Mouse (Mus musculus): Measurements from ENCODE around the gene Mc1r. TPM values are rescaled to one million over a fixed set of nuclear protein-coding genes. Genes with fewer than 3 reads are reported as not detected.
A peak's percentile ranks its signal among the peaks of the same experiment; 100 is the strongest.
"Not testable (repeated sequence)": the region's sequence is repeated elsewhere in the genome, so short reads cannot be mapped to it uniquely, and the experiment has no call there.

The Mc1r gene
- total RNA-seq, 2 experiments from 2014 or later, result 0.12 TPM; not detected in 1

DNA sequence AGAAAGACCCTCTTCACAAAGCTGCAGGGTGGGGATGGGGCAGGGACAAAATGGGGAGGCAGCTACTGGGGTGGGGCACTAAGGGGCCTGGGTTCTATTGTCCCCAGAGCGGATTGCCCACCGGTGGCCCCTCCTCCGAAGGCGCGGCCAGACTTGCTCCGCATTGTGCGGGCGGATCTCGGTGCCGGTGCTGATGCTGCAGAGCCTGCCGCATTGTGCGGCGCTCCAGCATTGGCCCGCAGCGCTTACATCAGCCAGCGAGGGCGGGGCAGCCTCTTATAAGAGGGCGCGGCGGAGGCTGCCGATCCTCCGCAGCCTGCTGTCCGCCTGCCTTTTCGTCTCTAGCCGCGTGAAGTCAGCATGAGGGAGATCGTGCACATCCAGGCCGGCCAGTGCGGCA, 4.3 kb downstream of the Mc1r start, which contains the start of gene Tubb3:
TSS of gene Tubb3 (plus strand) at position 179 of the 400 bp plus-strand sequence.
- peak; percentile 47 for ATAC-seq (replicated peaks; ENCODE audit: poor library complexity)

DNA sequence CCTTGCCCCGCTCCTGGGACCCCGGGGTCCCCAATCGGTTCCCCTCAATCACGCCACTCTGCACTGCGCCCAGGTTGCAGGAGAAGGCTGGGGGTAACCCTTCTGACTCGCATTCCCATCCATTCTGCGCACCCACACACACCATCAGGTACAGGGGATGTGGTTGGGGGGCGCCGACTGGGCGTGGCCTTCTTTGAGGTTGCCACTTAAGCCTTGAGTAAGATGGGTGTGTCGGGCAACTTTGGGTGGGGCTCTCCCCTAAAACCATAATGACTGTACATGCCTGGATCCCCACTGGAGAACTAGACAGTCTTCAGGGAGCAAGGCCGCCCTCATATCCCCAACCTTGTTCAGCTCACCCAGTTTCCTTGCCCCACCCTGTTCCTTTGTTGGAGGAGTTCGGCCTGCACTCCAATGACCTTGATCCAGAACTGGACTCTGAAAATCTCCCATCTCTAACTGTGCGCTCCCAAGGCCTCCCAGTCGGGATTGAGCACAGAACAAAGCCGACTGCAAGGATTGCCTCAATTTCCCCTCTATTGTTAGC, 4.9 kb downstream of the Mc1r start:
- no peak for ATAC-seq (replicated peaks; ENCODE audit: poor library complexity)

DNA sequence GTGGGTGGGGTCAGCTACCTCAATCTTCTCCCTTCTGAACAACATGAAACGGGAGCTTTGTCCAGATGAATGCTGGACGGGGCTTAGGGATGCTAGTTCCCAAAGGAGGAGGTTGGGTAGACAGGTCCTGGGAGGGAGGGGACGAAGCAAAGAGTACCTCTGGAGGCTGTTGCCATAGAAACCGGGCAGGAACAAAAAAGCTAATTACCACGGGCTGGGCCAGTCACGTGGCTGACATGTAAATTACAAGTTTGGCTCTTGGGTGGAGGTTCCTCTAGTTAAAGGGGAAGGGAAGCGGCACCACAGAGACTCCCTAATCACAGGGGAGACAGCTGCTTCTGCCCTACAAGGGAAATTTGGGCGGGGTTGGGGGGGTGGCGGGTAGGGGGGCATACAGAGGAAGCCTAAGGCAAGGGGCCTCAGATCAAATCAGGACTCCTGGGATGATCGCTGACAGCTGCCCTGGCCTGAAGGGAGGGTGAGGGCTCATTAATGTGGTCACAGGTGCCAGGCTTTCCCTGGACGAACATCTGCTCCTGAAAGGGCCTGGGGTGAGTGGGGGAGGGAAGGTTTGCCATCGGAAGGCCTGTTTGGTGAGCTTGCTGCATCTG, 5.8 kb downstream of the Mc1r start:
- no peak for ATAC-seq (replicated peaks; ENCODE audit: poor library complexity)

DNA sequence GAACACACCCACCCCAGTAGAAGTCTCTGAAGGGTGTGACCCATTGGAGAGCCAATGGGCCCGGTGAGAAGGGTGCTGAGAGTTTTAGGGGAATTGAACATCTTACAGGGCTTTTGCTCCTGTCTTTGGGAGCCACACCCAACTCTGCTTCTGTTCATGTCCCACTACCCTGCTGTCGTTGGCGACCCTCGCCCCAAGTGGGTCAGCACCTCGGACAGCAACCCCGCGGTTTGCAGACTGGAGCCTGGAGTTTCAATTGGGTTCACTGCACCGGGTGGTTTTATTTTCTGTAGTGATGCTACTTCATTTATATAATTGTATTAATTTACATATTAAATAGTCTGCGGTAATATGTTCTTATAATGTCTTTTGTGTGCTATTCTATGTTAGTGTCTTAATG, 7.3 kb downstream of the Mc1r start:
- ATAC-seq (replicated peaks; ENCODE audit: poor library complexity), result no peak

DNA sequence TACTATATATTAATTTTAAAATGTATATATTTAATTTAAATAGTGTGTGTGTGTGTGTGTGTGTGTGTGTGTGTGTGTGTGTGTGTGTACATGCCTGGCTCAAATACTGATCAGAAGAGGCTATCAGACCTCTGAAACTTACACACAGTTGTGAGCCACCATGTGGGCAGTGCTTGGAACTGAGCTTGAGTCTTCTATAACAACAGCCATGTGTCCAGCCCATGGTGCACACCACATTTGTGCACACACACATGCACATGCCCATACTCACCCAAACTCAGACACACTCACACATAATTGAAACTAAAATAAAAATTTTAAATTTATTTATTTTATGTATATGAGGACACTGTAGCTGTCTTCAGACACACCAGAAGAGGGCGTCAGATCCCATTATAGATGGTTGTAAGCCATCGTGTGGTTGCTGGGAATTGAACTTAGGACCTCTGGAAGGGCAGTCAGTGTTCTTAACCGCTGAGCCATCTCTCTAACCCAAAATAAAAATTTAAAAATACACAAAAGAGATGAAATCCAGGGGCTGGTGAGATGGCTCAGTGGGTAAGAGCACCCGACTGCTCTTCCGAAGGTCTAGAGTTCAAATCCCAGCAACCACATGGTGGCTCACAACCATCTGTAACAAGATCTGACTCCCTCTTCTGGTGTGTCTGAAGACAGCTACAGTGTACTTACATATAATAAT, 8.2 kb downstream of the Mc1r start:
- ATAC-seq (replicated peaks; ENCODE audit: poor library complexity), result not testable (repeated sequence)

DNA sequence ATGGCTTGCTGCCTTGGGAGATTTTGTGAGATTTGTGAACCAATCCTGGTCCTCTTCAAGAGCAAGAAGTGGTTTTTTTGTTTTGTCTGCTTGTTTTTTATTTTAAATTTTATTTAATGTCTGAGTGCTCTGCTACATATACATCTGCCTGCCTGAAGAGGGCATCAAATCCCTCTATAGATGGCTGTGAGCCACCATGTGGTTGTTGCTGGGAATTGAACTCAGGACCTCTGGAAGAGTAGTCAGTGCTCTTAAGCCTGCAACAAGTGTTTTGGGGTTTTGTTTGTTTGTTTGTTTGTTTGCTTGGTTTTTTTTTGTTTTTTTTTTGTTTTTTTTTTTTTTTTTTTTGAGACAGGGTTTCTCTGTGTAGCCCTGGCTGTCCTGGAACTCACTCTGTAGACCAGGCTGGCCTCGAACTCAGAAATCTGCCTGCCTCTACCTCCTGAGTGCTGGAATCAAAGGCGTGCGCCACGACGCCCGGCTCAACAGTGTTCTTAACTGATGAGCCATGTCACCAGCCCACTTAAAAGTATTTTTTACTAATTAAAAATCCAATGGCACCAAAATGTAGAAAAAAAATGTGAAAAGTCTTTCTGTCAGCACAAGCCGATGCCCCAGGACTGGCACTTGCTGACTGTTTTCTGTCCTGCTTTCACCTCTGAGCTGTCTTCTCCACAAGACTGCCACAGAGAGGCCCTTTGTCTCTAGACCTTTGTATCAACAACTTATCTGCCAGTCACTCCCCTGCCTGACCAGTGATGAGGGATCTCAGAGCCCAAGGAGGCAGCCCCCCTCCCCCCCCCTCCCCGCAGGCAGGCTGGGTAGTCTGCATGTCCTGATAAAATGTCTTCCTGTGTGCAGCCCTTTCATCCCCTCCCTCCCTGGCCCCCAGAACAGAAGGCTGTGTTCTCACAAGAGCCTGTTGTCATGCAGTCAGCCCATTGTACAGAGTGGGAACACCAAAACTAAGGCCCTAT, 9.3 kb downstream of the Mc1r start:
- ATAC-seq (replicated peaks; ENCODE audit: poor library complexity), result peak; percentile 69

DNA sequence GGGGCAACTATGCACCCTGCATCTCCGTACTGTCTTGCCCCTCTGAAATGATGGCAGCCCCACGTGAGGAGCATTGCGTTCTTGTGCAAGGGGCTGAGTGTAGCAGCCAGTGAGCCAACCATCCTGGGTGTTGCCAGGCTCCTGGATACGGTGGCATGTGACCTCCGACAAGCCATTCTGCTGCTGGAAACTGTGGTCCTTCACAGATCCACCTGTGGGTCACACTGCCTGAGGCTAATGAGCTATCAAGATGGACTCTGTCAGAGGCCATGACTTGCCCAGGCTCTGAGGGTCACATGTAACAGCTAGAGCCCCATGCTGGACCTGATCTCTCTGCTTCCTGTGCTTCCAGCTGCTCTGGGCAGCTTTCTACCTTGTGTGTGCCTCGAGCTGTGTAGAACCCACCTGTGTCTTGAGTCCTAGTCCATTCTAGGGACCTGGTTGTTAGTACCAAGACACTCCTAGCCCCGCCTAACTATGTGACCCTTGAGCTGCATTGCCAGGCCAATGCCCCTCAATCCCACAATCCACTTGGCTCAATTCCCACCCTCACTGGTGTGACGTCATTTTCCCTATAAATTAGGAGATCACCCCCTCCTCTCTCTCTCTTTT, 10.1 kb downstream of the Mc1r start:
- ATAC-seq (replicated peaks; ENCODE audit: poor library complexity), result peak; percentile 4; the same call in 1 of the 2 replicates

DNA sequence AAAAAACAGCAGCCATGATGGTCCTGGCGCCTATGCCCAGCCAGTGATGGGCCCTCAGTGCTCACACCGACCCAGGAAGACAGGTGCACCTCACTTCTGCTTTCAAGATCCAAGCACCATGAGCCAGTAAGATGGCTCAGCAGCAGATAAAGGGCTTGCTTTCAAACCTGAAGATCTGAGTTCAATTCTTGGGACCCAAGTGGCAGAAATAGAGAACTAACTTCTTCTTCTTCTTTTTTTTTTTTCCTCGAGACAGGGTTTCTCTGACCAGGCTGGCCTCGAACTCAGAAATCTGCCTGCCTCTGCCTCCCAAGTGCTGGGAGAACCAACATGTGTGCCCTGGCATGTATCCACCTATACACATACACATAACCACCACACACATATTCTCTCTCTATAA, 12.8 kb downstream of the Mc1r start:
- ATAC-seq (replicated peaks; ENCODE audit: poor library complexity), result no peak

DNA sequence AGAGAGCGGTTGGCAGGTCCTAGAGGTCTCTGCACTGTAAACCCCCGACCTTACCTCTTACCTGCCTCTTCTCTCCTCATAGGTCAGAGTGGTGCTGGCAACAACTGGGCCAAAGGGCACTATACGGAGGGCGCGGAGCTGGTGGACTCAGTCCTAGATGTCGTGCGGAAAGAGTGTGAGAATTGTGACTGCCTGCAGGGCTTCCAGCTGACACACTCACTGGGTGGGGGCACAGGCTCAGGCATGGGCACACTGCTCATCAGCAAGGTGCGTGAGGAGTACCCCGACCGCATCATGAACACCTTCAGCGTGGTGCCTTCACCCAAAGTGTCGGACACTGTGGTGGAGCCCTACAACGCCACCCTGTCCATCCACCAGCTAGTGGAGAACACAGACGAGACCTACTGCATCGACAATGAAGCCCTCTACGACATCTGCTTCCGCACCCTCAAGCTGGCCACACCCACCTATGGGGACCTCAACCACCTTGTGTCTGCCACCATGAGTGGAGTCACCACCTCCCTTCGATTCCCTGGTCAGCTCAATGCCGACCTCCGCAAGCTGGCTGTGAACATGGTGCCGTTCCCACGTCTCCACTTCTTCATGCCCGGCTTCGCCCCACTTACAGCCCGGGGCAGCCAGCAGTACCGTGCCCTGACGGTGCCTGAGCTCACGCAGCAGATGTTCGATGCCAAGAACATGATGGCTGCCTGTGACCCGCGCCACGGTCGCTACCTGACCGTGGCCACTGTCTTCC, 13.8 kb downstream of the Mc1r start:
- no peak for ATAC-seq (replicated peaks; ENCODE audit: poor library complexity)

DNA sequence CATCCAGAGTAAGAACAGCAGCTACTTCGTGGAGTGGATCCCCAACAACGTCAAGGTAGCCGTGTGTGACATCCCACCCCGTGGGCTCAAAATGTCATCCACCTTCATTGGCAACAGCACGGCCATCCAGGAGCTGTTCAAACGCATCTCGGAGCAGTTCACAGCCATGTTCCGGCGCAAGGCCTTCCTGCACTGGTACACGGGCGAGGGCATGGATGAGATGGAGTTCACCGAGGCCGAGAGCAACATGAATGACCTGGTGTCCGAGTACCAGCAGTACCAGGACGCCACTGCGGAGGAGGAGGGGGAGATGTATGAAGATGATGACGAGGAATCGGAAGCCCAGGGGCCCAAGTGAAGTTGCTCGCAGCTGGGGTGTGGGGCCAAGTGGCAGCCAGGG, 14.4 kb downstream of the Mc1r start:
- ATAC-seq (replicated peaks; ENCODE audit: poor library complexity), result no peak

DNA sequence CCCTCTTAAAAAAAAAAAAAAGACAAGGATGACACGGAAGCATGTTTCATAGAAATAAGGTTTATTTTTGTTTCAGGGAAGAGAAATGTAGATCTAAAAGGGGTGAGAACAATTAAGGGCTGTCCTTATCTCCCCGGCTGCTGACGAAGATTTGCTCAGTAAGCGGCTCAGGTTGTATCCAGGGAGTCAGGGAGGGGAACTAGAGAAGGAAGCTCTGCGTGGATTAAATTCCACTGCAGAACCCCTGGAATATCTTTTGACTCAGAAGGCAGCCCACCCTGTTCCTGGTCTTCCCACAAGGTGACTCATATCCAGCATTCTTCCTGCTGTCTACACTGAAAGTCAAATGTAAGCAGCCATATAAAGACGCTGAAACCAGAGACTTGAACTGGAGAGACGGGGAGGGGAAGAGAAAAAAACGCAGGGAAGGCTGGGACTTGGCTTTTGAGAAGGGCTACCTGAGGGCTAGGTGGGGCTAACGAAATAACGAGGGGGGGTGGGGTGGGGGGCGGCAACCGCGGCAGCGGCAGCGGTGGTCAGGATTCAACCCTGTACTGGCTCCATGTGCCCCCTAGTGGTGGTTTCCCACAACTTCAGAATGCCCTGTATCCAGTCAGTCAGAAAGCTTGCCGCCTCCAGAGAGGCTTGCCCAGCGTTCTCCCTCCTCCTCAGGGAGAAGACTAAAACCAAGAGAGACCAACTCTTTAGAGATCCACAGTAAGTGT, 15.3 kb downstream of the Mc1r start:
- ATAC-seq (replicated peaks; ENCODE audit: poor library complexity), result peak; percentile 87

DNA sequence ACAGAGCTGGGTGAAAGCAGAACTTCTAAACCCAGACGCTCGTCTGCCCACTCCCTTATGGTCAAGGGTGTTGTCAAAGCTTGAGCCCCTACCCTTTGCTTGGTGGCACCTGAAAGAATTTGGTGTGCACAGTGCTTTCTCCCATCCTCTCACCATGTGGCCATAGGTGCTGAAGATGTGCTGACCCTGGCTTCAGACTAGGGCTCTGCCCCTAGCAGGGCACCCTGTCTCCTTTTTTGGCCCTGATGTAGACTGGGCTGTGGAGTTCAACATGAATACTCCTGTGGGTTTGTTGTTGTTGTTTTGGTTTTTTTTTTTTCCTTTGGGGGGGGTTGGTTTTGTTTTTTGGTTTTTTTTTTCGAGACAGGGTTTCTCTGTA, 15.9 kb downstream of the Mc1r start:
- no peak for ATAC-seq (replicated peaks; ENCODE audit: poor library complexity)

DNA sequence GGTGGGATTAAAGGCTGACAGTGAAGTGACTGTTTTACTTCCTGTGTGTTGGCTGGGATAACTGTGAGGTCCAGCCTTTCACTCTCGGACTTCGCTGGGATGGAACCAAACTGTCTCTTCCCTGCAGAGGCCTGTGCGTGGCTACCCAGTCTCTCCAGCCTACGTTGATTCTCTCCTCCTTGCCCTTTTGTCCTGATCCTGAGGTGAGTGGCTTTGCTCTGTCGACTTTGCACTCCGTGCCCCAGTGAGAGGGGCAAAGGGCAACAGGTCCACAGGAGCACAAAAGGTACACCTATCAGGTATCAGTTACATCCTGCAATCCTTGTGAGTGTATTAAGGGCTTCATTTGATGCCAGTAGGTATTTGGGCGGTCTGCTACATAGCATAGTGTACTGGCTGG, 16.5 kb downstream of the Mc1r start, which contains the start of gene Def8:
TSS of gene Def8 (plus strand) at position 87 of the 400 bp plus-strand sequence.
- no peak for ATAC-seq (replicated peaks; ENCODE audit: poor library complexity)

DNA sequence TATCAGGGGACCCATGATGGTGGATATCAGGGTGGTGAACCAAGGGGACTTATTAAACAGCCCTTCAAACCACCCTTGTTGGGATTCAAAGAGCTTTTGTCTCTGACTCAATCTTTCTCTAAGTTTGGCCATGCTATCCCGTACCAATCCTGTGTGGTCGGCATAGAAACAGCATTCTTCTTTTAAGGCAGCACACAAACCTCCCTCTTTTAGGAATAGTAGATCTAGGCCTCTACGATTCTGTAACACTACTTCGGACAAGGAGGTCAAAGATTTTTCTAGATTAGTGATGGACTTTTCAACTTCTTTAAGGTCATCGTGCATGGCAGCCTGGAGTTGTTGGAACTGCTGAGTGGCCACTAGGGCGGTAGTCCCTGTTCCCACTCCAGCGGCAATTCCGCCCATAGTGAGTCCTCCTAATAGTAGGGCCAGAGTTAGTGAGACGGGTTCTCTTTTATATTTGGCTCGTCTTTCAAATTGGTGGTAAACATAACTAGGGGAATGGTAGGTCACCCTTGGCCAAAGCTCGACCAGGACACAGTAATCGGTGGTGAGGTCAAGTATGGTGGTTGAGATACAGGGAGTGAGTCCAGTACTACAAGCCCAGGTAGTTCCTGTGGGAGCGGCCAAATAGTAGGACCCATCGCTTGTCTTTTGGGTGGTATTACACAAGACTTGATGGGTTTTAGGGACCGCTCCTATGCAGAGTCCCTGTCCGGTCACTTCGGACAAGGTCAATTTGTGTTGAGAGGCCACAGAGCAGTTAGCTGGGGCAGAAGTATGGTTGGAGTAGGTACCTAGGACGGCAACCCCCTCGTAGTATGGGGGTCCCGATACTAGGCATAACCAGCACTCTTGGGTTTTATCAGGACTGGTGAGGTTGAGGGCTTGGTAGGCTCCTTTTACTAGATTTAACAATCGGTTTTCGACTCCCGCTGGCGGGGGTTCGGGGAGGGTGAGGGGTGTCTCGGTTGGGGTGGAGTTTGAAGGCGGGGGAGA, 19.9 kb downstream of the Mc1r start:
- ATAC-seq (replicated peaks; ENCODE audit: poor library complexity), result no peak

DNA sequence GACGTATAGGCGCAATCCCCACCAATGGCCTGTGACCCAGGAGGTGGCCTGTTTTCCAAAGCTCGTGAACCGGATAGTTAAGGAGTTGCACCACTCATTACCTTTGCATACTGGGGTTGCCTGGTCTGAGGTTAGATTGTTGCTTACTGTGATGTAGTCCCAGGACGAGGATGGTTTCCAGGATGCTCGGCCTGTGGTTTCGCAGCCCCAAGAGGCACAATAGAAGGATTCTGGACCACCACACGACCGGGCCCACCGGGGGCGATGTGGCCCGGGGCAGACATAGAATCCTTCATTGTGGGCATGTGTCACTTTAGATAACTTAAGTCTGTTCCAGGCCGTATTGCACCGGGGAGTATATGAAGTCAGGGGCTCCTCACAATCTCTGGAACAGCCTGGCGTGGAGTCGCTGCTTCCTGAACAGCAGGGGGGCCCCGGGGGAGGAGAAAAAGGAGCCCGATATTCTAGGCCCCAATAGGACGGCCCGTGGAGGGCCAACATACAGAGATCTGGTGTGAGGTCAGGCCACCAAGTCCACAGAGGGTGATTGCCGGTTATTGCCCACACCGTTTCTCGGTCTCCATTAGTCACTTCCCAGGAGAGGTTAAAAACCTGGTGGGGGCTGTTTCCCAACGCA, 20.9 kb downstream of the Mc1r start:
- ATAC-seq (replicated peaks; ENCODE audit: poor library complexity), result no peak

DNA sequence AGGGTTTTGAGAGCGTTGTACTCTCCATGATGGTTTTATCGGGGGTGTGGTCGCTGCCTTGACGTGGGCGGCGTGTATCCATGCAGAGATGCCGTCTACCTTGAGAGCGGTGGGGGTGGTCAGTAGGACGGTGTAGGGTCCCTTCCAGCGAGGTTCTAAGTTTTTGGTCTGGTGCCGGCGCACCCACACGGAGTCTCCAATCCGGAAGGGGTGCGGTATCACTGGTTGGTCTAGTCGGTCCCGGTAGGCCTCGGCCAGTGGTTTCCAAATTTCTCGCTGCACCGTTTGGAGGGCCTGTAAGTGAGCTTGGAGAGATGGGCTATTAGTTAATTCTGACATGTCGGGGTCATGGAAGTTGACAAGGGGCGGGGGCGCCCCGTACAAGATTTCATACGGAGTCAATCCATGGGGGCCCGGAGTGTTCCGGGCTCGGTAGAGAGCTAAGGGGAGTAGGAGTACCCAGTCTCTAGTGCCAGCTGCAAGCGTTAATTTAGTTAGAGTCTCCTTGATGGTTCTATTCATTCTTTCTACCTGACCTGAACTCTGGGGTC, 21.5 kb downstream of the Mc1r start:
- ATAC-seq (replicated peaks; ENCODE audit: poor library complexity), result no peak

Data from megakaryocyte progenitor cell, adult 5-6 weeks (primary cell).